Mouse (Mus musculus): ENCODE results near the gene Ankib1.

DNA sequence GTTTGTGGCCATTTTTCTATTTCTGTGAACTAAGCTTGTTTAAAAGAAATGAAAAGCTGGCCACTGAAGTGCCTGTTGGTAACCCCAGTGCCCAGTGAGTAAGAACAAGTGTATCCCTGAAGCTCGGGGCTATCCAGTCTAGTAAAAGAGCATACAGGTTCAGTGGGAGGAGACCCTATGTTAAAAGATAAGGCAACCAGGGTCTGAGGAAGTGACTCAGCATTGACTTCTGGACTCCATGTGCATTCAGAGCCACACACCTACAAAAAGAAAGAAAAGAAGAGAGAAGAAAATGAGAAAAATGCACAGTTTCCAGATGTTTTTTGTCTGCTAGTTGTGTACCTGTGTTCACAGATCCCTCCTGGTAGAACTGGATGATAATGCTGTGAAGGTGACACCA is 31.4 kb upstream of the Ankib1 start:
- TF ChIP-seq GATA1 (IDR thresholded peaks at IDR 0.05; ENCODE audit: low read length) (no peak), TAL1 (IDR thresholded peaks at IDR 0.05; ENCODE audit: low read length) (no peak)
